Mouse (Mus musculus): ENCODE measurements around the gene Gigyf2.

Gene Gigyf2

GRCm38 (mm10) chr1:87326742-87327163 lies at the start of gene Gigyf2:
Gene Gigyf2, plus strand, starts transcription at chr1:87326998.
- DNase-seq (ENCODE audit: low spot score), result peak; percentile 94

DNA sequence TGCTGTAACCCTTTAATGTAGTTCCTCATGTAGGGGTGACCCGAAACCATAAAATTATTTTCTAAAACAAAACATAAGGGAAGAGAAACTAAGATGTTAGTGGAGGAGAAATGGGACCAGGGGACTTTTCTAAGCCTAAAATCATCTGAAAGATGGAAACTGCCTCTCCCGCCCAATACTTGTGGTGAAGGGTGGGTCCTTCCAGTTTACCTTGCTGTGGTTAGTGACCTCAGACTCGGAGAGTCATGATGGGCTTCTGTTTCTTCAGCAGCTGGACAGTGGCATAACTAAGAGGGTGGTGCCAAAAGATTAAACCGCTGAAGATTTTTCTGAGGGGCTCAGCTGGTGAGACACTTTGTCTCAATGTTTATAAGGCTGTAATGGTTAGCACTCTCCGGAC lies 46.5 kb upstream of the Gigyf2 start:
- no peak for DNase-seq (ENCODE audit: low spot score)

GRCm38 (mm10) chr1:87281599-87282412 lies 45.0 kb upstream of the Gigyf2 start:
- no peak for DNase-seq (ENCODE audit: low spot score)

DNA sequence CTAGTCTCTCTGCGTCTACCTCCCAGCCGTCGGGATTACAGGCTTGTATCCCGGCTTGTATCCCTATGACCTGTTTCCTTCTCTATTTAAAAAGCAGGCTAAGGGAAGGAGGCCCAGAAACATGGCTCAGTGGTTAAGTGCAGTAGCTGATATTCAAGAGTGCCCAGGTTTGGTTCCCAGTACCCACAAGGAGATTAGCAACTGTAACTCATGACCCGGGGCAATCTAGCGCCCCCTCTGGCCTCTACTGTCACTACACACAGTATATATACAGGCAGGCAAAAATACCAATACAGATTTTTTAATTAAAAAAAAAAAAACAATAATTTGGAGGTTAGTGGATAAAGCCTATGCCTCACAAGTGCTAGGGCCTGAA lies 44.4 kb upstream of the Gigyf2 start:
- DNase-seq (ENCODE audit: low spot score), result no peak

DNA sequence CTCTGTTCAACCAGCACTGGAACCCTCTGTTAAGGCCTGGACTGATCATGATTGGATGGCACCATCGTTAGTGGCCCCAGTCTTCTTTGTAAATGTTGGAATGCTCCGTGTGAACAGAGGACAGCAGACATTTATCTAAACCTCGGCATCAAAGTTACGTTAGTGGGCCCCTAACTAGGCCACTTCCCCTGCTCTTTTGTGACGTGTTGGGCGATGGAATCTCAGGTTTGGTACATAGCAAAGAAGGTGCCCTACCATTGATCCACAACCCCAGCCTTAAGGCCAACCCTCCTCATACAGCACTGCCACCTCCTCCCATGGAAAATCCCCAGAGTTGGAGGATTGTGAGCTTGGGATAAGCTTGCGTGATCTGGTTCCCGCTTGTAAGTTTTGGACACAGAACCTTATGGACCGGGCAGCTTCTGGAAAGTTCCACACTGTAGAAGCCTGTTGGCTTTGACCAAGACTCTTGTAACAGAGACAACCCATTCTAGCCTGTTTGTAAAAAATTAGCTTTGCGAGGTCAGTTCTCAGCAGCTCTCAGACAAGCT lies 43.3 kb upstream of the Gigyf2 start:
- DNase-seq (ENCODE audit: low spot score), result no peak

GRCm38 (mm10) chr1:87287105-87287504 lies 39.7 kb upstream of the Gigyf2 start:
- no peak for DNase-seq (ENCODE audit: low spot score)

GRCm38 (mm10) chr1:87291416-87291815 lies 35.4 kb upstream of the Gigyf2 start:
- DNase-seq (ENCODE audit: low spot score), result no peak

DNA sequence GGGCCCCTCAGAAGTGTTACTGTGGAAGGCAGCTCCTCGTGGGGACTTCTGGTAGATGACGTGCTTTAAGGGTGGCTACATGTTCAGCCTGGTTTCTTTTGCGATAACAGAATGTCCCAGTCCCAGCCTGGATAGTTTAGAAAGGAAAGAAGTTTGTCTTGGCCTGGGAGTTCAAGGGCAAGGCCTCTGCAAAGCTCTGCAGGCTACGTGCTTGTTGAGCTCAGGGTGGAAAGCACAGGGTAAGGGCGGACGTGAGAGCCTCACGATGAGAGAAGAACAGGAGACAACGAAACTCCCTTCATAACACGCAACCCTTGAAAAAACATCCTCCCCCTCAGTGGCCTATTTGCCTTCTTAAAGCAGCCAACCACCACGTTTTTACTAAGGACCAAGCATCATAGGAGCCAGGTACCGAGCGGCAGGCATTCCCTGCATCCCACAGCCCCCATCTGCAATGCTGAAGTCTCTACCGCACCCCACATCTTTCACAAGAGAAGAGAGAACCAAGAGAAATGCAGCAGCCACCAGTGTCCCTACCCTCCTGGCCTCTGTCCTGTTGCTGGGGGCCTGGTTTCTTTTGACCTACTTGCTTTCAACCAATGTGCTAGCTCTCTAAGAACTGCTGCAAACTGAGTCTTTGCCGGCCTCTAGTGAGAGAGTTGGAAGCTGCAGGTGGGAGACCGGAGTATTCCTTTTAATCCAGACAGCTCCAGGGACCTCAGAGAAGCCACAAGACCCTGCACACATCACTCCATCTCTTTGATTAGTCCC lies 34.2 kb upstream of the Gigyf2 start:
- DNase-seq (ENCODE audit: low spot score), result no peak

- DNase-seq (ENCODE audit: low spot score), result no peak
These were observed 32.6 kb upstream of the Gigyf2 start for GRCm38 (mm10) chr1:87294063-87294710.

DNA sequence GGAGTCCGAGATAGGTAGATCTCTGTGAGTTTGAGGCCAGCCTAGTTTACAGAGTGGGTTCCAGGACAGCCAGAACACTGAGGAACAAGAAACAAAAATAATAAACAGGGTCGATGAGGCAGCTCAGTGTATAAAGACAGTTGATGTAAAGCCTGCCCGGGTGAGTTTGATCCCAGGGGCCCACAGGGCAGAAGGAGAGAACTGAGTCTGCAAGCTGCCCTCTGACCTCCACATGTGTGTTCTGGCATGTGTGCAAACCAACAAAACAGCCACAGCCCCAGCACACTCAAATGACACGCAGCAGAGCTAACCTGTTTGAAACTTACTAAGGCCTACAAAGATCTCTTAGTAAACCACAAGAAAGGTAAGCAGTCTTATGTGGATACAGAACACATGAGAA lies 31.8 kb upstream of the Gigyf2 start:
- DNase-seq (ENCODE audit: low spot score), result no peak

DNA sequence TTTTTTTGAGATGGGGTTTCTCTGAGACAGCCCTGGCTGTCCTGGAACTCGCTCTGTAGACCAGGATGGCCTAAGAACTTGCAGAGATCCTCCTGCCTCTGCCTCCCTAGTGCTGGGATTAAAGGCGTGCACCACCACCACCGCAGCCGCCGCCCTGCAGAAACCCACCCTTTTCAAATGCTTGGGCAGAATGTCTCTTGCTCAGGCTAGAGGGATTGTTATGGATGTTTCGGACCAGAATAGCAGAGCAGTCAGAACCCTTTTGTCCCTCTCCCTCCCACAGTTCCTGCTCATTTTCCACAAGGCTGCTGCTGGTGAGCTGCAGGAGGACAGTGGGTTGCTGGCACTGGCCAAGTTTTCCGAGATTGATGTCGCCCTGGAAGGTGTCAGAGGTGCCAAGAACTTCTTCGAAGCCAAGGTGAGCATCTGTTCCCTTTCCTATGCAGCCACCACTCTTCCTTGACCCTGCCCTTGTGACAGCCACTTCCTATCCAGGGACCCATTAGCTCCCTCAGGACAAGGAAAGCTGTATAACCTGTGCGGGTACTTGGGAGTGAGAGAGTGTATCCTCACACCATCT lies 29.4 kb upstream of the Gigyf2 start:
- DNase-seq (ENCODE audit: low spot score), result no peak

DNA sequence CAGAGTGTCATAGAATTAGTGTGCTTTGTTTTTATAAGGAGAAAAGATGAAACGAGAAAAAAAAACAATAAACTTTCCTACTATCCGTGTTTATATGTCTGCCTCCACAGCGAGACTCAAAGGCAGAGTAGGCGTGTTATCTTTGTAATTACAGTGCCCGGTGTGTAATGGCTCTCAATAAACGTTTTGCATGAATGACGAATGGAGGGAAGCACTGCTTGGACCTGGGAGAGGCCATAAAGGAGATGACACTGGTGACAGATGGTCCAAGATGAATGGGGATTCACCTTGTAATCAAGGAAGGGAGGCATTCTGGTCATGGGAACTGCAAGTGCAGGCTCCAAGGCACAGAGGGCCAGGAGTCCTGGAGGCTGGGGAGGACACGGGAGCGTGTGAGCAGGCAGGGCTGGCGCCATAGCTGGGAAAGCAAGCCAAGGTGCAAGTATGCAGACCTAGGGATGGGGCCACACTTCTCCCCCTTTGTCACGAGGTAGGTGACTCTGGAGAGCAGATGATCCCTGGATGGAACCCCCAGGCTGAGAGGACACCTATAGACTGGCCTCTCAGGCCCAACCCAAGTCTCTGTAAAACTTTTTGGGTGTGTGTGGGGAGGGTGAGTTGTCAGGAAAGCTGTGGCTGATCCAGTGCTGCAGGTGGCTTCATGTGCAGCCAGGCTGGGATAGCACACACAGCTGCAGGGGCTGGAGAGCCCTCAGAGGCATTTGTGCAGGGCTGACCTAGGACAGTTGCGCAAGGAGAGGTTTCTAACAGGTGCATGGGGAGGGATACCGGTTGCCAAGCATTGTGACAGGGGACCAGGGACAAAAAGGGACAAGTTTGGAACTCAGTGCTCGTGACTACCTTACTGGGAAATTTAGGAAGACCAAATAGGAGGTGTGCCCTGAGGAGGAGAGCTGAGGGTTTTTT lies 26.2 kb upstream of the Gigyf2 start:
- DNase-seq (ENCODE audit: low spot score), result no peak

DNA sequence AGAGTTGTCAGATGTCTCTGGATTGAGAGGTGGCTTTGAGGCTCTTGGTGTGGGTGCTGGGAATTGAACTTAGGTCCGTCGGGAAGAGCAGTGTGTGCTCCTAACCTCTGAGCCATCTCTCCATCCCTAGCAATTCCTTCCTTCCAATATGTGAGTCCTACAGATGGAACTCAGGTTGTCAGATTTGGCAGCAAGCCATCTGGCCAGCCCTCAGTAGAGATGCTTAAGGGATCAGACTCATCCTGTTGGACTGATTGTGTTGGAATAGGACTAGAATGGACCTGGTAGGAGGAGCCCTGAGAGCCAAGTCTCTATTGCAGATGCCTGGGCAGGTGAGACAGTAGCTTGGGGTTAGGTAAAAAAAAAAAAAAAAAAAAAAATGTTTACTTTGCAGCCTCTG lies 24.8 kb upstream of the Gigyf2 start:
- DNase-seq (ENCODE audit: low spot score), result no peak

- no peak for DNase-seq (ENCODE audit: low spot score)
These were observed 17.8 kb upstream of the Gigyf2 start for GRCm38 (mm10) chr1:87308952-87309351.

DNA sequence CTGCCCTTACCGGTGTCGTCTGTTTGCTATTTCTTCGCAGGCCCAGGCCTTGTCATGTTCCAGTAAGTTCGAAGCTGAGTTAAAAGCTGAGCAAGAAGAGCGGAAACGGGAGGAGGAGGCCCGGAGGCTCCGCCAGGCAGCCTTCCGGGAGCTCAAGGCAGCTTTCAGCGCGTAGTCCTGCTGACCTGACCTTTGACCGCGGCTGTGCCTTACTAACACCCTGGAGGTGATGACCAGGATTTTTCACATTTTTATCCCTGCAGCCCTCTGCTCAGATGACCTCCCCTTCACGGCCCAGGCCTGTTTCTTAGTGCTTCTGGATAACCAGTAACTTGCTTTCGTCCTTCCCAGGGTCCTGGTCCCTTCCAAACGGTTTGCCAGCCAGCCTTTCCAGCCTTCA lies 17.2 kb upstream of the Gigyf2 start:
- no peak for DNase-seq (ENCODE audit: low spot score)

- DNase-seq (ENCODE audit: low spot score), result no peak
These were observed 14.1 kb upstream of the Gigyf2 start for GRCm38 (mm10) chr1:87312681-87313080.

DNA sequence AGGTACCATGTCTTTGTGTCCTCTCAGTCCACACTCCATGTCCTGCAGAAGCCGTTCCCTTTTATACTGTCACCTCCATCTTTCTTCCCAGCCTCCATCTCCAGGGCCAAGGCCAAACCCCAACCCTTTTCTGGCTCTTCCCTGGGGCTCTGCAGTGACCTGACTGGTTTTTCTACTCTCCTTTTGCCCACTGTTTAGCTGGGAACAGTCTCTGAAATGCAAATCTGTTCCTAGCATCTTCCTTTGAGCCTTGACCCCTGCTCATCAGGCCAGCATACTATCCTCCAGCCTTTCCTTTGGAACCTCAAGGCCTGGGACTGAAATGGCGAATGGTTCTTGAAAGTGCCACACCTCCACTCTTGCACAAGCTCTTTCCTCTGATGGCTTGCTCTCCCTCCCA lies 13.7 kb upstream of the Gigyf2 start:
- DNase-seq (ENCODE audit: low spot score), result no peak

DNA sequence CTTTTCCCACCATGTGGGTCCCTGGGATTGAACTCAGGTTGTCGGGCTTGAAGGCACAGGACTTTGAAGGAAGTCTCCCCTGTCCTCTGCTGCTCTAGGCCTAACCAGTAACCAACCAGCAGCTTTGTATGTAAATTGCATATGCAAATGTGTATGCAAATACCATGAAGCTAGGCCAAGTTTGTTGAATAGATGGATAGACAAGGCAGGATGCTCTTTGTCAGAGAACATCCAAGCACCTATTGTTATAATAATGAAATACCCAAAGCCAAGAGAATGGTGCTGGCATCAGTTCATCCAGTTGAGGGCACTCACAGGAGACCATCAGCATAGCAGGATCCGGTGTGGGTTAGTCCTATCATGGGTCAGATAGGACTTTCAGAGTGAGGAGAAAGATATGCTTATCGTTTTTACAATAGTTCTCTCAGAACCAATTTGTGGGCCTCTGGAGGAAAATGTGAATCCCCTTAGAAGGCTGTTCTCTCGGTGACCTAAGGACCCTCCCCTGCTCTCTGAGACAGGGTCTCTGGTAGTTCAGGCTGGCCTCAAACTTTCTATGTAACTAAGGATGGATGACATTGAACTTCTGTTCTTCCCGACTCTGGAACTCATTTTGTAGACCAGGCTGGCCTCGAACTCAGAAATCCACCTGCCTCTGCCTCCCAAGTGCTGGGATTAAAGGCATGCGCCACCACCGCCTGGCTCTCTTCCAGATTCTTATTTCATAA lies 12.8 kb upstream of the Gigyf2 start:
- DNase-seq (ENCODE audit: low spot score), result no peak

DNA sequence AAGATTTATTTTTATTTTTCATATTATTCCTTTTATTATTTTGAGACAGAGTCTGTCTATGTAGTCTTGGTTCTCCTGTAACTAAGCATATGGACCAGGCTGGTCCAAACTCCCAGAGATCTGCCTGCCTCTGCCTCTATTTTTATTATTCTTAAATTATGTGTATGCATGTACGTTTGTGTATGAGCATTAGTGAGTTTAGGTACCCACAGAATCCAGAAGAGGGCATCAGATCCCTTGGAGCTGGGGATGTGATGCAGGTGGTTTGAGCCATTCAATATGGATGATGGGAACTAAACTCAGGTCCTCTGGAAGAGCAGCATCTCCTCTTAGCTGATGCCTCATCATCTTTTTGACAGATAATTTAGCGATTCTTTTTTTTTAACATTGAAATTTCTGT lies 11.4 kb upstream of the Gigyf2 start:
- DNase-seq (ENCODE audit: low spot score), result no peak

GRCm38 (mm10) chr1:87315894-87316293 lies 10.9 kb upstream of the Gigyf2 start:
- no peak for DNase-seq (ENCODE audit: low spot score)

DNA sequence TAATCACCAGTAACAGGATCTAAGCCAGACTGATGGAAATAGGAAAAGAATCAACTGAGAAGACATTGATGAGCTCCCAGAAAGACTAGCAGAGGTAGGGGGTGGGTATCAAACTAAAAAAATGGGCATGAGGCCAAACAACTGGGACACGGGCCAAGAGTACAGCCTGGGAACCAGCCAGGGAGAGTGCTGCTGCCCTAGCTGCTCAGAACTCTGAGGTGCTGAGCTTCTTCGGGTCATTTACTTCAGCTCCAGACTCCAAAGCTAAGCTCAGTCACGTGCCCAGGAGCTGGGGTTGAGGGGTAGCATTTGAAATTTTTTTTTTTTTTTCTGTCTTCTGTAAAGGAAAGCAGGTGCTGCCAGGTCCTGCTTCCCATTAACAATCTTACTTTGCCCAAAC lies 10.1 kb upstream of the Gigyf2 start:
- DNase-seq (ENCODE audit: low spot score), result no peak
